Comparison of ENCODE assay signal across 18 mouse cellular contexts in genomic region chr14:29433716-29434115, GRCm38 (mm10).
DNase-seq lines count a peak whose midpoint lies in the region; ATAC-seq lines count a peak whose summit lies in the region.
"Had no signal": no experiment of that assay in that cellular context is flagged by ENCODE, and none has a peak within 500 bp of the region (broad histone marks: within the 10 kb centered on the region; RNA-seq: fewer than 3 reads in every experiment).

No protein-coding gene starts in this region.

- 71% methylated on average over 3 of the region's 3 CpGs for WGBS in hindbrain, embryonic 10.5 days
- 70% methylated on average over 3 of the region's 3 CpGs for WGBS in hindbrain, embryonic 12.5 days
- 84% methylated on average over 3 of the region's 3 CpGs for WGBS in midbrain, embryonic 10.5 days
- 64% methylated on average over 3 of the region's 3 CpGs for WGBS in midbrain, embryonic 16.5 days

- H3K9me3 ChIP-seq in hindbrain, embryonic 10.5 days: no peaks in the 10 kb centered on the region
- H3K9me3 ChIP-seq in hindbrain, embryonic 12.5 days (replicated peaks): no peaks in the 10 kb centered on the region
- no peaks in the 10 kb centered on the region for H3K9me3 ChIP-seq in midbrain, embryonic 10.5 days (replicated peaks)
- no peaks in the 10 kb centered on the region for H3K9me3 ChIP-seq in midbrain, embryonic 16.5 days (replicated peaks; ENCODE audit: control insufficient read depth, low read length, poor library complexity, severe bottlenecking)
- H3K9me3 ChIP-seq: embryonic facial prominence, embryonic 13.5 days; heart, embryonic 12.5 days; hindbrain, embryonic 15.5 days had no signal

- H3K4me2 ChIP-seq in hindbrain, embryonic 12.5 days (replicated peaks): no peak overlapping the region
- no peak overlapping the region for H3K4me2 ChIP-seq in midbrain, embryonic 16.5 days (ENCODE audit: low read length)
- H3K4me2 ChIP-seq: embryonic facial prominence, embryonic 13.5 days; heart, embryonic 12.5 days; hindbrain, embryonic 15.5 days had no signal

- no peaks in the 10 kb centered on the region for H3K36me3 ChIP-seq in hindbrain, embryonic 10.5 days
- no peaks in the 10 kb centered on the region for H3K36me3 ChIP-seq in hindbrain, embryonic 12.5 days
- no peaks in the 10 kb centered on the region for H3K36me3 ChIP-seq in midbrain, embryonic 10.5 days
- H3K36me3 ChIP-seq in midbrain, embryonic 16.5 days (ENCODE audit: control insufficient read depth, insufficient read depth, low read length): no peaks in the 10 kb centered on the region
- H3K36me3 ChIP-seq: embryonic facial prominence, embryonic 13.5 days; heart, embryonic 12.5 days; hindbrain, embryonic 15.5 days had no signal

- no peak for DNase-seq in cerebellum, postnatal 4 days (ENCODE audit: low spot score in 2 of 2)
- peak; percentile 39 to 46 for DNase-seq in cerebellum, postnatal 25 days
- no peak for DNase-seq in cerebellum, adult 8-10 months
- DNase-seq in hindbrain, embryonic 10.5 days (ENCODE audit: low spot score): no peak
- no peak for DNase-seq in midbrain, embryonic 10.5 days (ENCODE audit: low spot score)
- DNase-seq: adrenal gland, postnatal 25 days; cerebellum, adult 9-11 months; gastrocnemius, postnatal 10 days; kidney, adult 8-10 months had no signal

- 0 out of 2 replicates have a peak overlapping the region, but pooled peaks have one; percentile 40 for H3K27ac ChIP-seq in hindbrain, embryonic 10.5 days
- H3K27ac ChIP-seq in hindbrain, embryonic 12.5 days: no peak overlapping the region
- H3K27ac ChIP-seq in midbrain, embryonic 10.5 days (replicated peaks): peak overlapping the region; percentile 34
- no peak overlapping the region for H3K27ac ChIP-seq in midbrain, embryonic 16.5 days (ENCODE audit: low read length)
- H3K27ac ChIP-seq: embryonic facial prominence, embryonic 13.5 days; hindbrain, embryonic 15.5 days had no signal

- H3K27me3 ChIP-seq in hindbrain, embryonic 10.5 days (ENCODE audit: insufficient read depth, poor library complexity, severe bottlenecking): 0 out of 2 replicates have a peak, but pooled peaks cover 4% of the 10 kb centered on the region
- H3K27me3 ChIP-seq in hindbrain, embryonic 12.5 days: no peaks in the 10 kb centered on the region
- H3K27me3 ChIP-seq in midbrain, embryonic 10.5 days (ENCODE audit: low read depth, poor library complexity, severe bottlenecking): no peaks in the 10 kb centered on the region
- no peaks in the 10 kb centered on the region for H3K27me3 ChIP-seq in midbrain, embryonic 16.5 days (ENCODE audit: control insufficient read depth, insufficient read depth, low read depth, low read length)
- H3K27me3 ChIP-seq: embryonic facial prominence, embryonic 13.5 days; heart, embryonic 12.5 days; hindbrain, embryonic 15.5 days had no signal

- H3K4me3 ChIP-seq in hindbrain, embryonic 10.5 days: no peak overlapping the region
- no peak overlapping the region for H3K4me3 ChIP-seq in hindbrain, embryonic 12.5 days
- no peak overlapping the region for H3K4me3 ChIP-seq in midbrain, embryonic 10.5 days
- H3K4me3 ChIP-seq in midbrain, embryonic 16.5 days (ENCODE audit: low read depth, low read length): no peak overlapping the region
- H3K4me3 ChIP-seq: embryonic facial prominence, embryonic 13.5 days; heart, embryonic 12.5 days; hindbrain, embryonic 15.5 days had no signal

- H3K4me1 ChIP-seq in hindbrain, embryonic 10.5 days (replicated peaks): peaks cover 24% of the 10 kb centered on the region
- peaks cover 10% of the 10 kb centered on the region for H3K4me1 ChIP-seq in hindbrain, embryonic 12.5 days
- H3K4me1 ChIP-seq in midbrain, embryonic 10.5 days: peaks cover 34% of the 10 kb centered on the region
- H3K4me1 ChIP-seq in midbrain, embryonic 16.5 days (ENCODE audit: control insufficient read depth, insufficient read depth, low read length): no peaks in the 10 kb centered on the region
- H3K4me1 ChIP-seq: hindbrain, embryonic 15.5 days had no signal

- H3K9ac ChIP-seq in hindbrain, embryonic 12.5 days: no peak overlapping the region
- no peak overlapping the region for H3K9ac ChIP-seq in midbrain, embryonic 16.5 days (ENCODE audit: low read depth, low read length)
- H3K9ac ChIP-seq: embryonic facial prominence, embryonic 13.5 days; heart, embryonic 12.5 days; hindbrain, embryonic 15.5 days had no signal

- 0 out of 2 replicates have a peak, but pooled peaks have one; percentile 46 for ATAC-seq in cerebellum, adult (ENCODE audit: insufficient number of reproducible peaks, low FRiP score, low TSS enrichment)
- ATAC-seq in hindbrain, embryonic 12.5 days (ENCODE audit: low FRiP score): no peak
- ATAC-seq in midbrain, embryonic 16.5 days: no peak
- ATAC-seq: forebrain, embryonic 14.5 days; inflammation-experienced regulatory T-cells, adult 6 months; intestine, postnatal 0 days had no signal

Comparison
In these comparisons a context has a peak if more than half of its experiments do, and no peak if none do; other contexts are left out.
1. DNase-seq: peak in cerebellum, postnatal 25 days (2 of 2); none in cerebellum, postnatal 4 days (0 of 2), cerebellum, adult 8-10 months (single experiment), hindbrain, embryonic 10.5 days (single experiment) and midbrain, embryonic 10.5 days (single experiment).
2. H3K27ac ChIP-seq: peak in hindbrain, embryonic 10.5 days (single experiment) and midbrain, embryonic 10.5 days (single experiment); none in hindbrain, embryonic 12.5 days (single experiment) and midbrain, embryonic 16.5 days (single experiment).